Mouse (Mus musculus): ENCODE measurements around the gene Pde5a. TPM values are rescaled to one million over a fixed set of nuclear protein-coding genes. Genes with fewer than 3 reads are reported as not detected.

The Pde5a gene
- polyA plus RNA-seq, 1 experiment: 2.9 TPM

DNA sequence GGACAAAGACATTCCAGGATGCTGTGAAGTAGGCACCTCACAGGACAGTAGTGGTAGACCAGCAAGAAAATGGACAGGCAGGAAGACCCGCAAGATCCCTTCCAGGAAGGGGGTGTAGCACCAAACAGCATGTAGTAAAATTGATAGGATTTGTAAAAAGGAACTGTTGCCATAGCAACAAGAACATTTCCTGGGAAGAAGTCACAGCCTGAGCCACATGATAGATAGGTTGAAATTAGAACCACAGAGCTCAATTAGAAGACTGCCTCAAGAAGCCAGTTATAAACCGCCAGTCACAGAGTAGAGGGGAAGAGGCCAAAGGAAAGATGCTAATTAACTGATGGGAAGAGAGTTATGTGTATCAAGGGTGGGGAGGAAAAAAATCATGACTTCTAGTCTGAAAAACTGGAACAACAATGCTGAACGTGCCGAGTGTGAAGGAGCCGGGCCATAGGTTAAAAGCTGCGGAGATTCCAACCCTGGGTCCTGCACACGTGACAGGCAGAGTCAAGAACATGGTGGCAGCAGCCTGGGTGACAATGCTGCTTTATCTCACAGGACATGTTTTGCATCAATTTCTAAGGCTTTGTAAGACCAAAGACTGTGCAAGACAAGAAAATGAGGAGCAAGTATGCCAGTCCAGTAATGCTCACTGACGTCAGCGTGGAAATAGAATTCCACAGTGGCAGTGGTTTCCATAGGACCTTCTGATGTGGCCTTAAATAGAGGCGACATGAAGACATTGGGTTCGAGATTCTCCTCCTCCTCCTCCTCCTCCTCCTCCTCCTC, 99.7 kb downstream of the Pde5a start:
- no peak overlapping the region for H3ac ChIP-seq (ENCODE audit: control insufficient read depth, insufficient read length, low read depth)
- no peaks in the 10 kb centered on the region for H3K79me3 ChIP-seq (ENCODE audit: low read depth)
- no peaks in the 10 kb centered on the region for H3K27me3 ChIP-seq (ENCODE audit: control insufficient read depth, insufficient read depth, insufficient read length)
- no peak overlapping the region for H3K4me3 ChIP-seq (ENCODE audit: insufficient read depth, poor library complexity, severe bottlenecking)
- no peaks in the 10 kb centered on the region for H3K36me3 ChIP-seq (ENCODE audit: control insufficient read depth, insufficient read depth)
- no peaks in the 10 kb centered on the region for H3K79me2 ChIP-seq (ENCODE audit: control insufficient read depth, insufficient read depth)
- no peak for TF ChIP-seq MAX (IDR thresholded peaks at IDR 0.05)

DNA sequence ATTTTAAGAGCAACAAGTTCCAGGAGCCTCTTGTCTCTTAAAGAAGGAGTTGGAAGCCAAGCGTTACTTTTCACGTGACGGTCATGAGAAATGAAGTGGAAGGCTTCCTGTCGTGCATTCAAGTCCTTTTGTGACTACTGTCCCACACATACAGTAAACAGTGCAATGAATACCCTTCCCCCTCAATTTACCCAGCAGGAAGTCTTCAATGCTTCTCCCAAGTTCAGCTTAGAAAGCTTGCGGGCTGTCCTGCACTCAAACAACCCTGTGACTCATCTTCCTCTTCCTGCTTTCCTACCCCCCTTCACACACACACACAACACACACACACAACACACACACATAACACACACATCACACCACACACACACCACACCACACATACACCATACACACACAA, 105.8 kb downstream of the Pde5a start:
- no peak for TF ChIP-seq CTCF (IDR thresholded peaks at IDR 0.05; ENCODE audit: control insufficient read depth, insufficient read depth, insufficient read length)
- no peak for TF ChIP-seq FOSL1 (IDR thresholded peaks at IDR 0.05; ENCODE audit: insufficient read depth, low read length, poor library complexity, severe bottlenecking)
- TF ChIP-seq MAX (IDR thresholded peaks at IDR 0.05): no peak
- TF ChIP-seq MYOG (IDR thresholded peaks at IDR 0.05; ENCODE audit: control insufficient read depth, extremely low read depth, insufficient read length): no peak
- no peak for TF ChIP-seq CEBPB (IDR thresholded peaks at IDR 0.05; ENCODE audit: low read depth)
- no peak for TF ChIP-seq USF1 (IDR thresholded peaks at IDR 0.05; ENCODE audit: low read depth)
- TF ChIP-seq MYOD1 (IDR thresholded peaks at IDR 0.05; ENCODE audit: control insufficient read depth, insufficient read length, low read depth): no peak
- no peaks in the 10 kb centered on the region for H3K79me3 ChIP-seq (ENCODE audit: low read depth)
- no peaks in the 10 kb centered on the region for H3K27me3 ChIP-seq (ENCODE audit: control insufficient read depth, insufficient read depth, insufficient read length)
- no peaks in the 10 kb centered on the region for H3K79me2 ChIP-seq (ENCODE audit: control insufficient read depth, insufficient read depth)
- H3K36me3 ChIP-seq (ENCODE audit: control insufficient read depth, insufficient read depth): no peaks in the 10 kb centered on the region
- no peak overlapping the region for H3ac ChIP-seq (ENCODE audit: control insufficient read depth, insufficient read length, low read depth)
- no peak overlapping the region for H3K4me3 ChIP-seq (ENCODE audit: insufficient read depth, poor library complexity, severe bottlenecking)

DNA sequence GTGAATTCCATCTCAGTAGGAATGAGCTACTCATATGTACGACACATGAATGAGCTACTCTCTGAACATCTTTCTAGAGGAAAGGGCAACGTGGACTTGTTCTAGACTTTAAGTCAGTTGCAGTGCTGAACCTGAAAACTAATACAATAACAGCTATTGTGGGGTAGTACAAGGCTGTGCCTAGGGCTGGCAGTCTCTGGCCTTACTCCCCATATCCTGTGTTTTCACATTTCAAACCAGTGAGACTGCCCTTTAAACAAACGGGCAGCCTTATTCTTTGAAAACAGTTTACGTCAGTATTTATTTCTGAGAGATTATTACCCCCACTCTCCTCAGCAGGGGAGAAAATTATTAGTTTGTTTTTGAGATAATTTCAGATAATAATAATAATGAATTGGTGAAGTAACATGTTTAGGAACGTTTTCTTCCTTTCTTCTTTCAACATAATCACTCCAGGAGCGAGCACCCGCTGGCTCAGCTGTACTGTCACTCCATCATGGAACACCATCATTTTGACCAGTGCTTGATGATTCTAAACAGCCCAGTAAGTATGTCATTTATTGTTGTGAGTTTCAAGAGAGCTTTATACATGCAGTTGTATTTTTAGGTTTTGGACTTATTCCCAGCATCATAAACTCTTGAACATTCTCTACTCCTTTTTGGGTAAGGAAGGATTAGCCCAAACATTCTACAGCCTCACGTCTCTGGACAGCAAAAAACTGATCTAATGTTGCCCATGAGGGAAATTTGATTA, 106.5 kb downstream of the Pde5a start:
- Histone ChIP-seq H3K4me3 (ENCODE audit: insufficient read depth, poor library complexity, severe bottlenecking) (no peak overlapping the region), H3K36me3 (ENCODE audit: control insufficient read depth, insufficient read depth) (no peaks in the 10 kb centered on the region), H3K79me2 (ENCODE audit: control insufficient read depth, insufficient read depth) (no peaks in the 10 kb centered on the region), H3K79me3 (ENCODE audit: low read depth) (no peaks in the 10 kb centered on the region), H3K27me3 (ENCODE audit: control insufficient read depth, insufficient read depth, insufficient read length) (no peaks in the 10 kb centered on the region), H3ac (ENCODE audit: control insufficient read depth, insufficient read length, low read depth) (no peak overlapping the region)
- no peak for TF ChIP-seq USF1 (IDR thresholded peaks at IDR 0.05; ENCODE audit: low read depth)
- TF ChIP-seq MAX (IDR thresholded peaks at IDR 0.05): no peak
- no peak for TF ChIP-seq FOSL1 (IDR thresholded peaks at IDR 0.05; ENCODE audit: insufficient read depth, low read length, poor library complexity, severe bottlenecking)
- no peak for TF ChIP-seq CTCF (IDR thresholded peaks at IDR 0.05; ENCODE audit: control insufficient read depth, insufficient read depth, insufficient read length)
- no peak for TF ChIP-seq MYOG (IDR thresholded peaks at IDR 0.05; ENCODE audit: control insufficient read depth, extremely low read depth, insufficient read length)

DNA sequence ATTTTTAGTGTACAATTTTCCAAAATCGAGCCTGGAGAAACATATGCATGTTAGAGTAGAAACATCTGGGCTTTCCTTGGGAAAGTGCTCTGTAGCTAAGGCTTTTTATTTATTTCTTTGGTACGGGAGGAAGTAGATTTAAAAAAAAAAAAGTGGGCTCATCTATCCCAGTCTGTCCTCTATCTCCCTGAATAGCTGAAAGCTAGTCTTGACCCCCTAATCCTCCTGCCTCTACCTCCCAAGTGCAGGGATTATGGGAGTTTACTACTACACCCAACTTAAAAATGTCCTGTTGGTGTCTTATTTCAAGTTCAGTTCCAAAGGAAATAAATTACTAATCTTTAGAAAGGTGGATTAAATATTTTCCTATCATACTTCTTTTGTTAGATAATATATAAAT, 108.9 kb downstream of the Pde5a start:
- no peak for TF ChIP-seq FOSL1 (IDR thresholded peaks at IDR 0.05; ENCODE audit: insufficient read depth, low read length, poor library complexity, severe bottlenecking)
- no peak for TF ChIP-seq MAX (IDR thresholded peaks at IDR 0.05)
- TF ChIP-seq CEBPB (IDR thresholded peaks at IDR 0.05; ENCODE audit: low read depth): no peak
- no peak for TF ChIP-seq CTCF (IDR thresholded peaks at IDR 0.05; ENCODE audit: control insufficient read depth, insufficient read depth, insufficient read length)
- TF ChIP-seq USF1 (IDR thresholded peaks at IDR 0.05; ENCODE audit: low read depth): no peak
- no peak for TF ChIP-seq MYOG (IDR thresholded peaks at IDR 0.05; ENCODE audit: control insufficient read depth, extremely low read depth, insufficient read length)
- no peak for TF ChIP-seq MYOD1 (IDR thresholded peaks at IDR 0.05; ENCODE audit: control insufficient read depth, insufficient read length, low read depth)
- H3ac ChIP-seq (ENCODE audit: control insufficient read depth, insufficient read length, low read depth): no peak overlapping the region
- no peaks in the 10 kb centered on the region for H3K79me3 ChIP-seq (ENCODE audit: low read depth)
- H3K36me3 ChIP-seq (ENCODE audit: control insufficient read depth, insufficient read depth): no peaks in the 10 kb centered on the region
- no peaks in the 10 kb centered on the region for H3K79me2 ChIP-seq (ENCODE audit: control insufficient read depth, insufficient read depth)
- H3K4me3 ChIP-seq (ENCODE audit: insufficient read depth, poor library complexity, severe bottlenecking): no peak overlapping the region
- H3K27me3 ChIP-seq (ENCODE audit: control insufficient read depth, insufficient read depth, insufficient read length): no peaks in the 10 kb centered on the region

DNA sequence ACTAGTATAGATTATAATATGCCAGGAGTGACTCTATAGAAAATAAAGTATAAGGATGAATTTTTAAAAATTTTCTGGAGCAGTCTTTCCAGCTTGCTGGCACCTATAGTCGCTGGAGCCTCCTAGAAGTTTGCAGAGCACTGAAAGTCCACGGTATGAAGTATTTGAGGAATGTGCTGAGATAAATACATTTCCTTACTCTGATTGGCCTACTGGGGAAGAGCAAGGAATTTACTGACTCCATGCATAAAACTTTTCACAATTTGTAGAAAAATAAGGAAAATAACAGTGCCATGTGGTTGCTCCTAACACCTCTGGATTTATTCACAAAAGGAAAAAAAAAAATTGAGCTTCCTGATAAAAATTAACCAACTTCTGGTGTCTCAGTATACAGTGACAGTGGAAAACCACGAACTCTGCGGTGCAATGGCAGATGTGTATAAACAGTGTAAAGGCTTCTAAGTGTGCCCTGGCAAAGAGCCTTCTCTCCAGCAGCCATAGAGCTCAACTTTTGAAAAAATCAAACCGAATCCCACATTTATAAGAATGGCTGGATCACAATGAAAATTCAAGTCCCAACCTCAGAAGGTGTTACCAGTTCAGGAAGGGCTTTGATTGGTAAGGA, 119.8 kb downstream of the Pde5a start:
- Histone ChIP-seq H3K27me3 (ENCODE audit: control insufficient read depth, insufficient read depth, insufficient read length) (no peaks in the 10 kb centered on the region), H3ac (ENCODE audit: control insufficient read depth, insufficient read length, low read depth) (no peak overlapping the region), H3K4me3 (ENCODE audit: insufficient read depth, poor library complexity, severe bottlenecking) (no peak overlapping the region), H3K79me2 (ENCODE audit: control insufficient read depth, insufficient read depth) (no peaks in the 10 kb centered on the region), H3K36me3 (ENCODE audit: control insufficient read depth, insufficient read depth) (no peaks in the 10 kb centered on the region), H3K79me3 (ENCODE audit: low read depth) (no peaks in the 10 kb centered on the region)
- TF ChIP-seq MAX (IDR thresholded peaks at IDR 0.05): no peak
- no peak for TF ChIP-seq FOSL1 (IDR thresholded peaks at IDR 0.05; ENCODE audit: insufficient read depth, low read length, poor library complexity, severe bottlenecking)
- no peak for TF ChIP-seq CEBPB (IDR thresholded peaks at IDR 0.05; ENCODE audit: low read depth)
- no peak for TF ChIP-seq CTCF (IDR thresholded peaks at IDR 0.05; ENCODE audit: control insufficient read depth, insufficient read depth, insufficient read length)
- TF ChIP-seq MYOD1 (IDR thresholded peaks at IDR 0.05; ENCODE audit: control insufficient read depth, insufficient read length, low read depth): no peak
- TF ChIP-seq MYOG (IDR thresholded peaks at IDR 0.05; ENCODE audit: control insufficient read depth, extremely low read depth, insufficient read length): no peak
- TF ChIP-seq USF1 (IDR thresholded peaks at IDR 0.05; ENCODE audit: low read depth): no peak

Measured in C2C12 (cell line).